Mouse (Mus musculus): ENCODE results near the gene Lclat1. TPM values are rescaled to one million over a fixed set of nuclear protein-coding genes. Genes with fewer than 3 reads are reported as not detected.

Lclat1 gene
- 2.9 and 3.4 TPM in 2 replicates for polyA plus RNA-seq (2015; fragmentation: Nextera tagmentation; extraction: Ambion mirVana)

GRCm38 (mm10) chr17:73107158-73108157 lies at the start of gene Lclat1:
Gene Lclat1, plus strand, starts transcription at chr17:73107985.
- H3K27ac ChIP-seq (ENCODE audit: low read length) = no peak within 1 kb of the TSS
- no peaks in the 10 kb centered on the region for H3K36me3 ChIP-seq (ENCODE audit: control insufficient read depth, insufficient read depth)
- peak within 1 kb of the TSS; percentile 71 for H3K9ac ChIP-seq (ENCODE audit: low read depth, low read length)
- 0 out of 2 replicates have a peak, but pooled peaks cover 3% of the 10 kb centered on the region for H3K27me3 ChIP-seq (ENCODE audit: control insufficient read depth, insufficient read depth, low read depth, low read length)
- H3K4me1 ChIP-seq (ENCODE audit: control insufficient read depth, low read depth, low read length) = peaks cover 11% of the 10 kb centered on the region
- ATAC-seq (ENCODE audit: low read depth) = peak; percentile 100
- WGBS (ENCODE audit: insufficient replicate concordance) = 5% methylated on average over 51 of the region's 51 CpGs
- H3K4me2 ChIP-seq (ENCODE audit: low read depth, low read length) = peak within 1 kb of the TSS; percentile 96
- H3K9me3 ChIP-seq (replicated peaks; ENCODE audit: control insufficient read depth, low read length) = no peaks in the 10 kb centered on the region
- H3K4me3 ChIP-seq (ENCODE audit: low read depth, low read length) = peak within 1 kb of the TSS; percentile 82

GRCm38 (mm10) chr17:73058319-73058718 lies 49.5 kb upstream of the Lclat1 start:
- 55% methylated on average over 5 of the region's 5 CpGs for WGBS (ENCODE audit: insufficient replicate concordance)
- ATAC-seq (ENCODE audit: low read depth) = no peak
- Histone ChIP-seq H3K36me3 (ENCODE audit: control insufficient read depth, insufficient read depth) (no peaks in the 10 kb centered on the region), H3K27ac (ENCODE audit: low read length) (no peak overlapping the region), H3K9me3 (replicated peaks; ENCODE audit: control insufficient read depth, low read length) (no peaks in the 10 kb centered on the region), H3K4me3 (ENCODE audit: low read depth, low read length) (no peak overlapping the region), H3K9ac (ENCODE audit: low read depth, low read length) (no peak overlapping the region), H3K4me1 (ENCODE audit: control insufficient read depth, low read depth, low read length) (no peaks in the 10 kb centered on the region), H3K4me2 (ENCODE audit: low read depth, low read length) (no peak overlapping the region), H3K27me3 (ENCODE audit: control insufficient read depth, insufficient read depth, low read depth, low read length) (no peaks in the 10 kb centered on the region)

- 48% methylated on average over 3 of the region's 3 CpGs for WGBS (ENCODE audit: insufficient replicate concordance)
Measured at GRCm38 (mm10) chr17:73060224-73060896, 47.4 kb upstream of the Lclat1 start.

GRCm38 (mm10) chr17:73060897-73061252 lies 46.9 kb upstream of the Lclat1 start:
- H3K4me3 ChIP-seq (ENCODE audit: low read depth, low read length) = no peak overlapping the region
- no peak for ATAC-seq (ENCODE audit: low read depth)
- H3K27me3 ChIP-seq (ENCODE audit: control insufficient read depth, insufficient read depth, low read depth, low read length) = no peaks in the 10 kb centered on the region
- WGBS (ENCODE audit: insufficient replicate concordance) = 65% methylated on average over 8 of the region's 8 CpGs
- no peaks in the 10 kb centered on the region for H3K9me3 ChIP-seq (replicated peaks; ENCODE audit: control insufficient read depth, low read length)
- no peaks in the 10 kb centered on the region for H3K4me1 ChIP-seq (ENCODE audit: control insufficient read depth, low read depth, low read length)
- no peaks in the 10 kb centered on the region for H3K36me3 ChIP-seq (ENCODE audit: control insufficient read depth, insufficient read depth)
- H3K9ac ChIP-seq (ENCODE audit: low read depth, low read length) = no peak overlapping the region
- no peak overlapping the region for H3K27ac ChIP-seq (ENCODE audit: low read length)
- no peak overlapping the region for H3K4me2 ChIP-seq (ENCODE audit: low read depth, low read length)

More at GRCm38 (mm10) chr17:73060224-73060896, 47.4 kb upstream of the Lclat1 start:
- ATAC-seq (ENCODE audit: low read depth) = peak; percentile 27; the same call in 1 of the 2 replicates
- Histone ChIP-seq H3K27me3 (ENCODE audit: control insufficient read depth, insufficient read depth, low read depth, low read length) (no peaks in the 10 kb centered on the region), H3K4me3 (ENCODE audit: low read depth, low read length) (no peak overlapping the region), H3K9me3 (replicated peaks; ENCODE audit: control insufficient read depth, low read length) (no peaks in the 10 kb centered on the region), H3K27ac (ENCODE audit: low read length) (no peak overlapping the region), H3K36me3 (ENCODE audit: control insufficient read depth, insufficient read depth) (no peaks in the 10 kb centered on the region), H3K4me2 (ENCODE audit: low read depth, low read length) (no peak overlapping the region), H3K9ac (ENCODE audit: low read depth, low read length) (no peak overlapping the region), H3K4me1 (ENCODE audit: control insufficient read depth, low read depth, low read length) (no peaks in the 10 kb centered on the region)

GRCm38 (mm10) chr17:73062701-73063100 lies 45.1 kb upstream of the Lclat1 start:
- no peak for ATAC-seq (ENCODE audit: low read depth)
- Histone ChIP-seq H3K4me1 (ENCODE audit: control insufficient read depth, low read depth, low read length) (no peaks in the 10 kb centered on the region), H3K27me3 (ENCODE audit: control insufficient read depth, insufficient read depth, low read depth, low read length) (no peaks in the 10 kb centered on the region), H3K9ac (ENCODE audit: low read depth, low read length) (no peak overlapping the region), H3K9me3 (replicated peaks; ENCODE audit: control insufficient read depth, low read length) (no peaks in the 10 kb centered on the region), H3K4me2 (ENCODE audit: low read depth, low read length) (no peak overlapping the region), H3K4me3 (ENCODE audit: low read depth, low read length) (no peak overlapping the region), H3K36me3 (ENCODE audit: control insufficient read depth, insufficient read depth) (no peaks in the 10 kb centered on the region), H3K27ac (ENCODE audit: low read length) (no peak overlapping the region)
- 51% methylated on average over 1 of the region's 1 CpGs for WGBS (ENCODE audit: insufficient replicate concordance)

GRCm38 (mm10) chr17:73063299-73063698 lies 44.5 kb upstream of the Lclat1 start:
- WGBS (ENCODE audit: insufficient replicate concordance) = 50% methylated on average over 2 of the region's 2 CpGs
- H3K27ac ChIP-seq (ENCODE audit: low read length) = no peak overlapping the region
- no peak overlapping the region for H3K4me2 ChIP-seq (ENCODE audit: low read depth, low read length)
- no peaks in the 10 kb centered on the region for H3K9me3 ChIP-seq (replicated peaks; ENCODE audit: control insufficient read depth, low read length)
- H3K4me3 ChIP-seq (ENCODE audit: low read depth, low read length) = no peak overlapping the region
- H3K9ac ChIP-seq (ENCODE audit: low read depth, low read length) = no peak overlapping the region
- H3K27me3 ChIP-seq (ENCODE audit: control insufficient read depth, insufficient read depth, low read depth, low read length) = no peaks in the 10 kb centered on the region
- H3K4me1 ChIP-seq (ENCODE audit: control insufficient read depth, low read depth, low read length) = no peaks in the 10 kb centered on the region
- H3K36me3 ChIP-seq (ENCODE audit: control insufficient read depth, insufficient read depth) = no peaks in the 10 kb centered on the region
- no peak for ATAC-seq (ENCODE audit: low read depth)

- Histone ChIP-seq H3K27me3 (ENCODE audit: control insufficient read depth, insufficient read depth, low read depth, low read length) (no peaks in the 10 kb centered on the region), H3K9ac (ENCODE audit: low read depth, low read length) (no peak overlapping the region), H3K4me1 (ENCODE audit: control insufficient read depth, low read depth, low read length) (no peaks in the 10 kb centered on the region), H3K36me3 (ENCODE audit: control insufficient read depth, insufficient read depth) (no peaks in the 10 kb centered on the region), H3K9me3 (replicated peaks; ENCODE audit: control insufficient read depth, low read length) (no peaks in the 10 kb centered on the region), H3K27ac (ENCODE audit: low read length) (no peak overlapping the region), H3K4me3 (ENCODE audit: low read depth, low read length) (no peak overlapping the region), H3K4me2 (ENCODE audit: low read depth, low read length) (no peak overlapping the region)
- no peak for ATAC-seq (ENCODE audit: low read depth)
- 47% methylated on average over 1 of the region's 1 CpGs for WGBS (ENCODE audit: insufficient replicate concordance)
Measured at GRCm38 (mm10) chr17:73063781-73064180, 44.0 kb upstream of the Lclat1 start.

GRCm38 (mm10) chr17:73066387-73067169 lies 41.2 kb upstream of the Lclat1 start:
- no peak overlapping the region for H3K9ac ChIP-seq (ENCODE audit: low read depth, low read length)
- no peak overlapping the region for H3K4me2 ChIP-seq (ENCODE audit: low read depth, low read length)
- H3K4me1 ChIP-seq (ENCODE audit: control insufficient read depth, low read depth, low read length) = no peaks in the 10 kb centered on the region
- no peak overlapping the region for H3K27ac ChIP-seq (ENCODE audit: low read length)
- no peak for ATAC-seq (ENCODE audit: low read depth)
- no peaks in the 10 kb centered on the region for H3K36me3 ChIP-seq (ENCODE audit: control insufficient read depth, insufficient read depth)
- H3K4me3 ChIP-seq (ENCODE audit: low read depth, low read length) = no peak overlapping the region
- H3K9me3 ChIP-seq (replicated peaks; ENCODE audit: control insufficient read depth, low read length) = no peaks in the 10 kb centered on the region
- 62% methylated on average over 9 of the region's 9 CpGs for WGBS (ENCODE audit: insufficient replicate concordance)
- no peaks in the 10 kb centered on the region for H3K27me3 ChIP-seq (ENCODE audit: control insufficient read depth, insufficient read depth, low read depth, low read length)

Data from liver, embryonic 16.5 days (tissue).